Mouse (Mus musculus) CD4-positive helper T cell, adult 2 months (primary cell): ENCODE results near the gene Ppfia2.

Experiments
- DNase-seq: peaks from one replicate; pipeline ENCODE4 v3.0.0-alpha.2; 2012; ENCODE audit warnings: low read depth, missing footprints, low spot score

Gene Ppfia2

DNA sequence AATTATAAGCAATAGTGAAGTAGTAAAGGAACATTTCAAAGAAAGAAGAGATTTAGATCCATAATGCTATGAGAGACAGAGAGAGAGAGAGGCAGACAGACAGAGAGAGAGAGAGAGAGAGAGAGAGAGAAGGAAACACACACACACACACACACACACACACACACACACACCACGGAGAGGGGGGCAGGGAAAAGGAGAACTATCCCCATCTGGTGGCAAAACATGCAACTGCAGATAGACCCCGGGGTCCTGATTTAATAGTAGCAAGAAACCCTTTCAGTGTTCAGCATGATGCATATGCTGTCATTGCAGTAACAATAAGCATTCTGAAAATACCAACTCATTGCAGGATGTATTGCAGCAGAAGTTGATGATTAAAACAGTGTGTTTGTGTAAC is 442.9 kb downstream of the Ppfia2 start:
- DNase-seq, result no peak

- no peak for DNase-seq
These were observed 444.1 kb downstream of the Ppfia2 start for GRCm38 (mm10) chr10:106914275-106914674.

GRCm38 (mm10) chr10:106914822-106915221 is 444.7 kb downstream of the Ppfia2 start:
- no peak for DNase-seq

DNA sequence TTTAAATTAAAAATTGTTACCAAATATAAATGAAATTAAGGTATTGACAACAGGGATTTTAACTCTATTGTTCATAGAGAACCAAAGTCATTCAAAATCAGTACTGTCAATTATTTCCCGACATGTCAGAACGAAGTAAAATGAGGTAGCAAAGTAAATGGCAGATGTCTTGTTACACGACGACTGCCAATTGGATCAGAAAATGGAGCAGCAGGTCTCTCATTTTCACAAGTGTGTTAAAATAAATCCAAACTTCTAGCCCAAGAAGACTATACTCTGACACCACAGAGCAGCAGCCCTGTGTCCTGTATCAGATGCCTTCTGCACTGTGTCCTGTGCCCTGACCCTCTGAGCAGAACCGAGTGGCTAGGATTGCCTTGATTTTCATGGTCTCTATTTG is 454.2 kb downstream of the Ppfia2 start:
- DNase-seq, result no peak

GRCm38 (mm10) chr10:106924798-106925197 is 454.7 kb downstream of the Ppfia2 start:
- no peak for DNase-seq

DNA sequence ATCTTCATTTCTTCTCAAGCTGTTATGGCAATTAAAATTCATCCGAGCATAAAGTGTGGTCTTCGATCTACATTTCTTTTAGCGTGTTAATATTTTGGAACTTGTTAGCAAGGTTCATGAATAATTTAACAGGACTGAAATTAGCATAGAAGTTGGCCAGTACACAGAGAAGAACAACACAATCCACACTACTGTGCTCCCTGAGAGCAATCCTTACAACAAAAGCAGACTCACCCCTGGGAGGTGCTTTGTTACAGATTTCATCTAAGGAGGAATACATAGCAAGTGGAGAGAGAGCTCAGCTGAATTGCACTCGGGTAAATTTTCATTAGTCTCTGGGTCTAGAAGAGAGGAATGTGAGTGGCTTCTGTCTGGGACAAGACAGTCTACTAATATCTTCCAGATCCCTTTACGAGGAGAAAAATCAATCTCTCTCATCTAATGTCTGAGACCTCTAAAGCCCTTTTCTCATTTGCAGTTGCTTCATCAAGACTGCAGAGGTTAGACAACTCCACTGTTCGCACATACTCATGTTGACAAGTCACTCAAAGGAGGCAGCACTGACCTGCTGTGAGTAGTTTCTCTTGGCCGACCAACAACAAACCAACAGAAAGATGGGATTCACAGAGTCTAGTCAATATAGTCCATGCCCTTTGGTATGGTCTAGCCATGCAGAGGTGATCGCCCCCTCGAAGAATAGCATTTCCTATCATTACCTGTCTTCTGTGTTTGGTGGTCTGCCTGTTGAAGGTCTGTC is 458.6 kb downstream of the Ppfia2 start:
- DNase-seq, result no peak

- DNase-seq, result no peak
These were observed 462.5 kb downstream of the Ppfia2 start for GRCm38 (mm10) chr10:106932571-106933073.

DNA sequence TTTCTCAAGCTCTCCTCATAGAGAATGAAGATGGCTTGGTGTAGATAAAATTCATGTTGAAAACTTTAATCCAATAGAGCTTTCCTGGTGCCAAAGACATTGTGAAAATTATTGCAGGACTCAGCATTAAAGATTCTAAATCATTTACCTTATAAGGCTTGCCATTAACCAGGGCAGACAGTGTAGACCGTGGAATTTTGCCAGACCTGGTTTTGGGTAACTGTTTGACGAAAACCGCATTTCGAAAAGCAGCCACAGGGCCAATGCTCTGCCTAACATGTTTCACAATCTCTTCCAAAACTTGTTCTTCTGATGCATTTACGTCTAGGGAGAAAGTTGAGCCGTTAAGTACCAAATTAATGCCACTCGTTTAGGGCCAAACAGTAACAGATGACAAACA is 466.9 kb downstream of the Ppfia2 start:
- no peak for DNase-seq

GRCm38 (mm10) chr10:106938851-106939250 is 468.7 kb downstream of the Ppfia2 start:
- DNase-seq, result no peak

DNA sequence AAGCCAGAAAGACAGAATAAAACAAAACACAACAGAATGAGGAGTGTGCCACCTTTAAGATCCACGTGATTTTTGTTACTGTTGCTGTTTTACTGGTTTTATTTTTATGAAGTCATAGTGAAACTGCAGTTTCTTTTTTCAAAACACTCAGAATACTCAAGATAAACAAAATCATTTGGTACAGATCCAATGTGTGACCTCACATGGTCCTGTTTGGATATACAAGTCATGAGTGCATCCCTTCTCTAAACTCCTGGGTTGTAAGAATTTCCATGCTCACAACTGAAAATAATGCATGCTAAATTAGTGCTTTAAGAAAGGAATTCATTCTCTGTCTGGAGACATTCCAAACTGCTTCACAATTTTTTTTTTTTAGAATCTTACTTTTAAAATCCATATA is 469.3 kb downstream of the Ppfia2 start:
- no peak for DNase-seq

DNA sequence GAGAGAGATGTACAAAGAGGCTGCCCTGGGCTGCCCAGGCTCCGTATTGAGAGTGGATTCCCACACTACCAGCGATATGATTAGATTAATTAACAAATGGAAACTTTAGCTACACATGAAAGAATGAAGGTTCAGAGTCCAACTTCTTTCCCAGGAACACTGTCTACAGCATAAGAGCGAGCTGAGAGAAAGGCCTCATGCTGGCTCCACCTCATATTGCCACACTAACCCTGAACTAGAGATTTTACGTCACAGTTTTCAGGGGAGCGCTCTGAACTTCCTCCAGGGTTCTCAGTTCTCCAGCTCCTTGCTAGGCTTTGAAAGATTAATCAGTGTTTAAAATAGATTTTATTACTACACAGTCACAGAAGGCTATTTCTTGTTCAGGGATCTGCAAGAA is 471.2 kb downstream of the Ppfia2 start:
- DNase-seq, result no peak

- no peak for DNase-seq
These were observed 488.9 kb downstream of the Ppfia2 start for GRCm38 (mm10) chr10:106959026-106959425.

DNA sequence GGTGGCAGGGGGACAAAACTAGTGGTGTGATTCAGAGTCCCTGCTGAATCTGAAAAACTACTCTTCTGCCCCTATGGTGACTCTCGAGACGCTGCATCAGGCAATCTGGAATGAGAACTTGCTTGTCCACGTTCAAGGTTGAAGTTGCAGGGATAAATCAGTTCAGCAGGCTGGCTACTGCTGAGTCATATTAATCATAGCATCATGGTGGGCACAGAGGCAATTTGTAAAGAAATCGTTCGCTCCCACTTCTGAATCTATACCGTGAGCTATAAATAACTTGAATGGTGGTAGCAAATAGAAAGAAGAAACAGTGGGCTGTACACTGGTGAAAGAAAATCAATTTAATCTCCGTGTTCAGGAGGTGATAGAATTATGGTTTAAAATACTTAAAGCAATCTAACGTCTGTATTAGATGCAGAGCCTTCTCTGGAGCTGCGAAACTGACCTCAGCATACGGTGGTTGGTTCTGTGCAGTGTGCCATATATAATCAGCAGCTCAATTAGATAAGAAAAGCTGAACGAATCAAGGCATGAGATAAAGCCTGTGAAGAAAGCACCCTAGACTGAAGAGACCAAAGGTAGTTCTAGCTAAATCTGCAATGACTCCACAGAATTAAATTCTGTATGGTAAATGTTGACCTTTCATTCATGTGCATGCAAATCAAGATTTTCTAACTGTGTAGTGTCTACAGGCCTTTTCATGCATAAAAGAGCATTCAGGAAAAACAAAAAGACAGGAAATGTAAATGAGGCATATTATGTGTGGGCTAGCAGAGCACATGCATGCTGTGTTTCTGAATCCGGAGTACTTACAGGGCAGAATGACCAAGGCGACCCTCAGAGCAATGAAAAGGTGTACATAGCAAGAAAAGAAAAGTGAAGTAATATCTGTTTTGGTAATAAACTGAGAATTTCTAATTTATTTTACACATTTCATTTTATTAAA is 505.3 kb downstream of the Ppfia2 start:
- DNase-seq, result no peak
